Mouse (Mus musculus): ENCODE results near the gene Supt4a. TPM values are rescaled to one million over a fixed set of nuclear protein-coding genes. Genes with fewer than 3 reads are reported as not detected.
A peak's percentile ranks its signal among the peaks of the same experiment; 100 is the strongest.

Gene Supt4a
- polyA plus RNA-seq (2015; fragmentation: Nextera tagmentation; extraction: Ambion mirVana), result 155 and 166 TPM in 2 replicates

- Histone ChIP-seq H3K4me2 (replicated peaks; ENCODE audit: low read depth, low read length) (peak within 1 kb of the TSS; percentile 87), H3K9ac (replicated peaks; ENCODE audit: low read depth) (peak within 1 kb of the TSS; percentile 79), H3K4me1 (ENCODE audit: insufficient read depth, low read depth, low read length) (no peaks in the 10 kb centered on the region), H3K36me3 (ENCODE audit: insufficient read depth, low read length) (peaks cover 22% of the 10 kb centered on the region; the same call in 1 of the 2 replicates), H3K9me3 (ENCODE audit: low read length) (no peaks in the 10 kb centered on the region), H3K27me3 (replicated peaks; ENCODE audit: insufficient read depth, low read length) (no peaks in the 10 kb centered on the region), H3K27ac (ENCODE audit: low read length) (peak within 1 kb of the TSS; percentile 87), H3K4me3 (ENCODE audit: low read depth, low read length) (peak within 1 kb of the TSS; percentile 79)
- ATAC-seq (peak; percentile 95), DNase-seq (ENCODE audit: low spot score) (peak; percentile 97)
- TF ChIP-seq CTCF (IDR thresholded peaks at IDR 0.05) (no peak), EP300 (IDR thresholded peaks at IDR 0.05) (no peak)
- under 1% methylated on average over 51 of the region's 57 CpGs for WGBS
Measured at GRCm38 (mm10) chr11:87737175-87737740, at the start of gene Supt4a. Supt4a (plus strand) TSS chr11:87737552.

- DNase-seq (ENCODE audit: low spot score) (no peak), ATAC-seq (no peak)
- Histone ChIP-seq H3K27ac (ENCODE audit: low read length) (peak overlapping the region; percentile 57), H3K4me2 (replicated peaks; ENCODE audit: low read depth, low read length) (0 out of 2 replicates have a peak overlapping the region, but pooled peaks have one; percentile 39), H3K27me3 (replicated peaks; ENCODE audit: insufficient read depth, low read length) (no peaks in the 10 kb centered on the region), H3K9ac (replicated peaks; ENCODE audit: low read depth) (no peak overlapping the region), H3K9me3 (ENCODE audit: low read length) (no peaks in the 10 kb centered on the region), H3K4me1 (ENCODE audit: insufficient read depth, low read depth, low read length) (peaks cover 4% of the 10 kb centered on the region; the same call in 1 of the 2 replicates), H3K4me3 (ENCODE audit: low read depth, low read length) (no peak overlapping the region), H3K36me3 (ENCODE audit: insufficient read depth, low read length) (no peaks in the 10 kb centered on the region)
- WGBS, result 53% methylated on average over 11 of the region's 11 CpGs
- TF ChIP-seq CTCF (IDR thresholded peaks at IDR 0.05) (no peak), EP300 (IDR thresholded peaks at IDR 0.05) (no peak)
Measured at GRCm38 (mm10) chr11:87688478-87689203, 48.7 kb upstream of the Supt4a start.

GRCm38 (mm10) chr11:87689402-87689808, 47.9 kb upstream of the Supt4a start:
- 3% methylated on average over 7 of the region's 7 CpGs for WGBS
- H3K4me1 ChIP-seq (ENCODE audit: insufficient read depth, low read depth, low read length), result peaks cover 4% of the 10 kb centered on the region; the same call in 1 of the 2 replicates
- H3K9me3 ChIP-seq (ENCODE audit: low read length), result no peaks in the 10 kb centered on the region
- H3K36me3 ChIP-seq (ENCODE audit: insufficient read depth, low read length), result no peaks in the 10 kb centered on the region
- peak overlapping the region; percentile 85 for H3K27ac ChIP-seq (ENCODE audit: low read length)
- no peak overlapping the region for H3K4me3 ChIP-seq (ENCODE audit: low read depth, low read length)
- DNase-seq (ENCODE audit: low spot score) (peak; percentile 94), ATAC-seq (peak; percentile 89)
- no peak overlapping the region for H3K9ac ChIP-seq (replicated peaks; ENCODE audit: low read depth)
- H3K4me2 ChIP-seq (replicated peaks; ENCODE audit: low read depth, low read length), result peak overlapping the region; percentile 39
- H3K27me3 ChIP-seq (replicated peaks; ENCODE audit: insufficient read depth, low read length), result no peaks in the 10 kb centered on the region
- TF ChIP-seq EP300 (IDR thresholded peaks at IDR 0.05) (peak; percentile 85), CTCF (IDR thresholded peaks at IDR 0.05) (no peak)

GRCm38 (mm10) chr11:87690054-87690740, 47.2 kb upstream of the Supt4a start:
- 29% methylated on average over 16 of the region's 16 CpGs for WGBS
- H3K4me3 ChIP-seq (ENCODE audit: low read depth, low read length), result no peak overlapping the region
- DNase-seq (ENCODE audit: low spot score) (no peak), ATAC-seq (peak; percentile 54)
- H3K36me3 ChIP-seq (ENCODE audit: insufficient read depth, low read length), result no peaks in the 10 kb centered on the region
- H3K9me3 ChIP-seq (ENCODE audit: low read length), result no peaks in the 10 kb centered on the region
- H3K4me2 ChIP-seq (replicated peaks; ENCODE audit: low read depth, low read length), result peak overlapping the region; percentile 39
- H3K27me3 ChIP-seq (replicated peaks; ENCODE audit: insufficient read depth, low read length), result no peaks in the 10 kb centered on the region
- H3K27ac ChIP-seq (ENCODE audit: low read length), result peak overlapping the region; percentile 85
- H3K4me1 ChIP-seq (ENCODE audit: insufficient read depth, low read depth, low read length), result peaks cover 4% of the 10 kb centered on the region; the same call in 1 of the 2 replicates
- no peak overlapping the region for H3K9ac ChIP-seq (replicated peaks; ENCODE audit: low read depth)
- no peak for TF ChIP-seq CTCF (IDR thresholded peaks at IDR 0.05)
- TF ChIP-seq EP300 (IDR thresholded peaks at IDR 0.05), result peak; percentile 18; the same call in 1 of the 2 replicates

GRCm38 (mm10) chr11:87697131-87697682, 40.1 kb upstream of the Supt4a start:
- no peak for TF ChIP-seq CTCF (IDR thresholded peaks at IDR 0.05)
- no peak for TF ChIP-seq EP300 (IDR thresholded peaks at IDR 0.05)
- H3K9ac ChIP-seq (replicated peaks; ENCODE audit: low read depth), result no peak overlapping the region
- no peaks in the 10 kb centered on the region for H3K36me3 ChIP-seq (ENCODE audit: insufficient read depth, low read length)
- H3K4me3 ChIP-seq (ENCODE audit: low read depth, low read length), result no peak overlapping the region
- H3K9me3 ChIP-seq (ENCODE audit: low read length), result no peaks in the 10 kb centered on the region
- H3K4me2 ChIP-seq (replicated peaks; ENCODE audit: low read depth, low read length), result no peak overlapping the region
- 46% methylated on average over 14 of the region's 14 CpGs for WGBS
- H3K27ac ChIP-seq (ENCODE audit: low read length), result peak overlapping the region; percentile 38; the same call in 1 of the 2 replicates
- DNase-seq (ENCODE audit: low spot score) (no peak), ATAC-seq (peak; percentile 35; the same call in 1 of the 2 replicates)
- H3K4me1 ChIP-seq (ENCODE audit: insufficient read depth, low read depth, low read length), result no peaks in the 10 kb centered on the region; the same call in 1 of the 2 replicates
- no peaks in the 10 kb centered on the region for H3K27me3 ChIP-seq (replicated peaks; ENCODE audit: insufficient read depth, low read length)
